Comparison of ENCODE assay signal across 16 mouse cellular contexts in genomic region chr4:107605964-107606602, GRCm38 (mm10).
A peak's percentile ranks its signal among the peaks of the same experiment; 100 is the strongest.
DNase-seq lines count a peak whose midpoint lies in the region; ATAC-seq and TF ChIP-seq lines count a peak whose summit lies in the region.
"Had no signal": no experiment of that assay in that cellular context is flagged by ENCODE, and none has a peak within 500 bp of the region (broad histone marks: within the 10 kb centered on the region; RNA-seq: fewer than 3 reads in every experiment).

No protein-coding gene starts in this region.

- WGBS in heart, embryonic 16.5 days = 42% methylated on average over 17 of the region's 17 CpGs
- WGBS in liver, postnatal 0 days (ENCODE audit: insufficient replicate concordance) = 36% methylated on average over 17 of the region's 17 CpGs

- no peak for TF ChIP-seq CTCF in liver, postnatal 0 days (IDR thresholded peaks at IDR 0.05; ENCODE audit: low read depth)

- no peak overlapping the region for H3K4me2 ChIP-seq in heart, embryonic 16.5 days (ENCODE audit: low read depth, low read length)
- peak overlapping the region; percentile 26 for H3K4me2 ChIP-seq in liver, postnatal 0 days (ENCODE audit: low read depth, low read length)
- H3K4me2 ChIP-seq: lung, embryonic 14.5 days; midbrain, embryonic 15.5 days; neural tube, embryonic 13.5 days had no signal

- H3K36me3 ChIP-seq in heart, embryonic 16.5 days (ENCODE audit: control insufficient read depth, insufficient read depth) = no peaks in the 10 kb centered on the region
- H3K36me3 ChIP-seq in liver, postnatal 0 days (replicated peaks; ENCODE audit: insufficient read depth, low read length) = no peaks in the 10 kb centered on the region
- H3K36me3 ChIP-seq: midbrain, embryonic 15.5 days; neural tube, embryonic 13.5 days had no signal

- TF ChIP-seq EP300 in liver, postnatal 0 days (IDR thresholded peaks at IDR 0.05; ENCODE audit: low read depth) = peak; percentile 73

- no peak overlapping the region for H3K9ac ChIP-seq in heart, embryonic 16.5 days (ENCODE audit: low read length)
- no peak overlapping the region for H3K9ac ChIP-seq in liver, postnatal 0 days (replicated peaks)
- H3K9ac ChIP-seq: lung, embryonic 14.5 days; midbrain, embryonic 15.5 days; neural tube, embryonic 13.5 days had no signal

- H3K27me3 ChIP-seq in heart, embryonic 16.5 days (ENCODE audit: control insufficient read depth, insufficient read depth, low read length) = 0 out of 2 replicates have a peak, but pooled peaks cover 3% of the 10 kb centered on the region
- no peaks in the 10 kb centered on the region for H3K27me3 ChIP-seq in liver, postnatal 0 days (ENCODE audit: insufficient read depth, low read length)
- H3K27me3 ChIP-seq: midbrain, embryonic 15.5 days; neural tube, embryonic 13.5 days had no signal

- no peak for DNase-seq in heart, postnatal 25 days (ENCODE audit: low spot score)
- peak; percentile 97 for DNase-seq in MEL-GATA-1-ER (ENCODE audit: extremely low read depth, low read depth)
- peak; percentile 29 for DNase-seq in liver, postnatal 0 days
- no peak for DNase-seq in urinary bladder, adult 18-20 months (ENCODE audit: low spot score in 2 of 2)
- no peak for DNase-seq in cerebellum, adult 9-11 months
- DNase-seq: cerebellum, postnatal 25 days; heart, postnatal 10 days; layer of hippocampus, adult 9-11 months; lung, embryonic 14.5 days; right cerebral cortex, adult 18-20 months had no signal

- intact Hi-C loops in heart, postnatal 25 days (cut with DNase I) = no loop called here

- H3K27ac ChIP-seq in heart, embryonic 16.5 days (ENCODE audit: low read length) = no peak overlapping the region
- H3K27ac ChIP-seq in liver, postnatal 0 days (ENCODE audit: low read depth) = no peak overlapping the region
- H3K27ac ChIP-seq: midbrain, embryonic 15.5 days; neural tube, embryonic 13.5 days had no signal

- H3K4me1 ChIP-seq in heart, embryonic 16.5 days (ENCODE audit: control insufficient read depth, insufficient read depth, low read length) = no peaks in the 10 kb centered on the region
- no peaks in the 10 kb centered on the region for H3K4me1 ChIP-seq in liver, postnatal 0 days (ENCODE audit: insufficient read depth)
- H3K4me1 ChIP-seq: midbrain, embryonic 15.5 days had no signal

- no peak overlapping the region for H3K4me3 ChIP-seq in heart, embryonic 16.5 days (ENCODE audit: low read length)
- no peak overlapping the region for H3K4me3 ChIP-seq in liver, postnatal 0 days (ENCODE audit: low read depth, low read length)
- H3K4me3 ChIP-seq: midbrain, embryonic 15.5 days; neural tube, embryonic 13.5 days had no signal

- 0 out of 2 replicates have a peak, but pooled peaks have one; percentile 28 for ATAC-seq in heart, embryonic 16.5 days (replicated peaks; ENCODE audit: extremely low read depth, insufficient read depth, low FRiP score)
- ATAC-seq in hematopoietic stem cell, adult 5-6 weeks (replicated peaks in 1 of 2; ENCODE audit: insufficient read depth in 1 of 2, low FRiP score in 2 of 2, low TSS enrichment in 1 of 2, low read depth in 1 of 2, poor library complexity in 2 of 2, severe bottlenecking in 2 of 2) = peak; percentile 54 to 58
- ATAC-seq in liver, postnatal 0 days = peak; percentile 93
- ATAC-seq in cerebellum, adult (ENCODE audit: insufficient number of reproducible peaks, low FRiP score, low TSS enrichment) = no peak
- ATAC-seq: intestine, postnatal 0 days; midbrain, embryonic 15.5 days had no signal

- no peaks in the 10 kb centered on the region for H3K9me3 ChIP-seq in heart, embryonic 16.5 days (replicated peaks; ENCODE audit: control insufficient read depth, low read length)
- H3K9me3 ChIP-seq in liver, postnatal 0 days (ENCODE audit: low read length) = no peaks in the 10 kb centered on the region
- H3K9me3 ChIP-seq: midbrain, embryonic 15.5 days; neural tube, embryonic 13.5 days had no signal

Comparison
In these comparisons a context has a peak if more than half of its experiments do, and no peak if none do; other contexts are left out.
1. DNase-seq: peak in MEL-GATA-1-ER (single experiment) and liver, postnatal 0 days (single experiment); none in heart, postnatal 25 days (single experiment), urinary bladder, adult 18-20 months (0 of 2) and cerebellum, adult 9-11 months (single experiment).